Mouse (Mus musculus): ENCODE data around the gene Vmn2r49.
"Not testable (repeated sequence)": the region's sequence is repeated elsewhere in the genome, so short reads cannot be mapped to it uniquely, and the experiment has no call there.

GRCm38 (mm10) chr7:9953485-9953884, 38.6 kb downstream of the Vmn2r49 start, which contains the start of gene Vmn2r48:
- not testable (repeated sequence) for TF ChIP-seq GABPA (IDR thresholded peaks at IDR 0.05; ENCODE audit: insufficient replicate concordance, low read depth, low read length); TCF12 (IDR thresholded peaks at IDR 0.05; ENCODE audit: low read depth, low read length); CTCF (conservative IDR thresholded peaks at IDR 0.05 in 1 of 2, IDR thresholded peaks at IDR 0.05 in 1 of 2; ENCODE audit: low read depth in 2 of 2, low read length in 2 of 2); CHD2 (IDR thresholded peaks at IDR 0.05; ENCODE audit: low read length); NELFE (IDR thresholded peaks at IDR 0.05; ENCODE audit: low read depth, low read length); EP300 (IDR thresholded peaks at IDR 0.05; ENCODE audit: low read length); POLR2A (IDR thresholded peaks at IDR 0.05; ENCODE audit: low read depth, low read length); BHLHE40 (IDR thresholded peaks at IDR 0.05; ENCODE audit: low read depth, low read length); SIN3A (IDR thresholded peaks at IDR 0.05; ENCODE audit: low read length); ZC3H11A (IDR thresholded peaks at IDR 0.05; ENCODE audit: low read depth, low read length); MAX (IDR thresholded peaks at IDR 0.05; ENCODE audit: low read length)
